Mouse (Mus musculus) kidney, adult 9 months (tissue): ENCODE data around the gene Zbtb48.

Experiments used
- DNase-seq: peaks from one replicate; pipeline ENCODE4 v3.0.0; 2022

Gene Zbtb48

DNA sequence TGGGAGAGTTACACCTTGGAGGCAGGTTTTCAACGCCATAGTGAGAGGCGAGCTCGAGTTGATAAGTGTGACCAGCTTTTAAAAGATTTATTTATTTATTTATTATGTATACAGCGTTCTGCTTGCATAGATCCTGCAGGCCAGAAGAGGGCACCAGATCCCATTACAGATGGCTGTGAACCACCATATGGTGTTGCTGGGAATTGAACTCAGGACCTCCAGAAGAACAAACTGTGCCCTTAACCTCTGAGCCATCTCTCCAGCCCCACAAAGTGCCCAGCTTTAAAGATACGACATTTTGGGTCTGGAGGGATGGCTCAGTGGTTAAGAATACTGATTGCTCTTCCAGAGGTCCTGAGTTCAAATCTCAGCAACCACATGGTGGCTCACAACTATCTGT is 1.6 kb upstream of the Zbtb48 start:
- DNase-seq = no peak

- no peak for DNase-seq
Observed at GRCm38 (mm10) chr4:152028456-152028855, 985 bp upstream of the Zbtb48 start.

- DNase-seq = peak; percentile 46
Observed at GRCm38 (mm10) chr4:152026751-152027508, 541 bp downstream of the Zbtb48 start.

- DNase-seq = no peak
Observed at GRCm38 (mm10) chr4:152024525-152024924, 2.9 kb downstream of the Zbtb48 start.

DNA sequence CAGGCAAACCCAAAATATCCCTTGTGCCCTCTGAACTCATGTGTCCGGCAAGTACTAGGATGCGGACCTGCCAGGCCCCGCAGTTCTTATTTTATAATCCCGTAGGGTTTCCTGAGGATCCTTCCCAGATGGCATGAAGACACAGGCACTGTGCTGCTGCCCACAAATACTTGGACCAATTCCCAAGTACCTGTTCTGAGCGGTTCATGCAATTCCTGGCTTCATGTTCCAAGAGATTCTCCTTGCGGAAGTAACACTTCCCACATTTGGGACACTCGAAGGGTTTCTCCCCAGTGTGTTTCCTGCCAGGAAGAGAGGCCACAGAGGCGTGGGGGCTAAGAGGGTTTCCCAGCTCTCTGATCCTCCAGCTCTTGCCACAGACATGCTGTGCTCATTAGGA is 5.0 kb downstream of the Zbtb48 start:
- DNase-seq = no peak

DNA sequence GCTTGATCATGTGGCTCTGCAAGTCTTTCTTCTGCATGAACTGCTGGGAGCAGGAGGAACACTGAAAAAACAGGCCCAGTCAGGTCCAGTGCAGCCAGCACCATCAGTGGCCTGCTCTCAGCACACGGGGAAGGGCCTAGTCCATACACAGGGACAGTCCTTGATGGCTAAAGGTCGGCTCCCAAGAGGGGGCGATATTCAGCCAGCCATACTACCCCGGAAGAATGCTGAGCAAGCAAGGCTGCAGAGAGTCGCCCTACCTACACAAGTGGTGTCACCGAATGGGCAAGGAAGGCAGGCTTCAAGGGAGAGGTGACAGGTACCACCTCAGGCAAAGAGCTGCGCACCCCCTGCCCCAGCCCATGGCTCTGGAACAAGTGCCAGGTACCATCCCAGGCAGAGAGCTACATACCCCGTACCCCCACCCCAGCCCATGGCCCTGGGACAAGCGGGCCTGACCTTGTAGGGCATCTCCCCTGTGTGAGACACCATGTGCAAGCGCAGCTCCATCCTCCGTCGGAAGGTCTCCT is 5.8 kb downstream of the Zbtb48 start:
- DNase-seq = no peak

DNA sequence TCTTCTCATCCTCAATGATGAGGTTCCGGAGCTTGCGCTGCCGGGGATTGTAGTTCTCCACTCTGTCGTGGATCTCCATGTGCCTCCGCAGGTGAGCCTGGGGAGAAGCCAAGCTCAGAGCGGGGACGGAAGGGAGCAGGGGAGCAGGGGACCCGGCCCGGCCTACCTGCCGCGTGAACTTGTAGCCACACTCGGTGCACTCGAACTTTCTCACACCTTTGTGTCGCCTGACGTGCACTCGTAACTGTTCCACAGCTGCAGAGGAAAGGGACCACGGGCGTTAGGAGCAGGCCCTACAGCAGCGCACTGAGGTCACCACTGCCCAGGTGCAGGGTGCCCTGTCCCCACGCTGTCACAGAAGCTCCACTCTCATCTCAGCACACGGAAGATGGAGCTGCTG is 7.4 kb downstream of the Zbtb48 start:
- no peak for DNase-seq

GRCm38 (mm10) chr4:152019073-152019472 is 8.4 kb downstream of the Zbtb48 start:
- DNase-seq = no peak

DNA sequence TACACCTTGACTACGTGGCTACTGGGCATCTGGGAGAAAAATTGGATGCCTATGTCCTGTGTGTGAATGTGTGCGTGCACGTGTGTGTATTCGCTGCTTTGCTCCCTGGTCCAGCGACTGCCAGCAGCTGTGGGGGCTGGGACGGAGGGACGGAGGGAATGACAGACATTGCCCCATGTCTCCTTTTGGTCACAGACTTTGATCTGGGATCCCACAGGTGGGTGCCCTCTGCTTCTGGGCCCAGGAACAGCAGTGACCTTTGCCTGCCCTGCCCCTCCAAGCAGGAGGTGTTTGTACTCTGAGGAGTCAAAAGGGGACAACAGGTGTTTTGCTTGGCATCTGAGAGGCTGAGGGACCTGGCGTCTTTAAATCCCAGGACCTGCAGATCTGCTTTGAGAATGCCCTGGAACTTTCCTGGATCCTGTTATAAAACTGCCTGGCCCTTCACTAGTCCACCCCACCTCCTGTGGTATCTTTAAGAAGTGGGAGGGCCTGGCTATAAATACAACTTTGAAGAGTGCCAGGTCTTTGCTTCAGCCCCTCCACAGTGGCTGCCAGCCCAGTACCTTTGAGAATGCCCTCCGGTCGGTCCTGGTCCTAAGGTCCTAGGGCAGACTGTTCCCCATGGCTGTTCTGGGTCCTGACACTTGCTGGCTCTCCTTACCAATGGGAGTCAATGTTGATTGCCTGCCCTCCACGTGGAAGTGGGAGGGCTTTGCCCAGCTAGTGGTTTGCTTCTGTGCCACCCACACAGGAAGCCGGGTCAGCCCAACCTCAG is 14.2 kb downstream of the Zbtb48 start:
- peak; percentile 87 for DNase-seq

DNA sequence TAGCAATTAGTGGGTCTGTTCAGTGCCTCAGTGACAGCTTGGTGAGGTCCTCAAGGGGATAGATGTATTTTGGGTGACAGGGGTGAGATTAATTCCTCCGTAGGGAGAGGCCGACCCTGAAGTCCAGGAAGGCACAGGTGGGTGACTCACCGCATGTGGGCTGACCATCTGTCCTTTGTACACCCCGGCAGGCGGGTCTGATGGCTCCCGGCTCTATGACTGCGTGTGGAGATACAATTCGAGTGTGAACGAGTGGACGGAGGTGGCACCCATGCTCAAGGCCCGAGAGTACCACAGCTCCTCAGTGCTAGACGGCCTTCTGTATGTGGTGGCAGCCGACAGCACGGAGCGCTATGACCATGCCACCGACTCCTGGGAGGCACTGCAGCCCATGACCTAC is 15.4 kb downstream of the Zbtb48 start:
- DNase-seq = no peak

DNA sequence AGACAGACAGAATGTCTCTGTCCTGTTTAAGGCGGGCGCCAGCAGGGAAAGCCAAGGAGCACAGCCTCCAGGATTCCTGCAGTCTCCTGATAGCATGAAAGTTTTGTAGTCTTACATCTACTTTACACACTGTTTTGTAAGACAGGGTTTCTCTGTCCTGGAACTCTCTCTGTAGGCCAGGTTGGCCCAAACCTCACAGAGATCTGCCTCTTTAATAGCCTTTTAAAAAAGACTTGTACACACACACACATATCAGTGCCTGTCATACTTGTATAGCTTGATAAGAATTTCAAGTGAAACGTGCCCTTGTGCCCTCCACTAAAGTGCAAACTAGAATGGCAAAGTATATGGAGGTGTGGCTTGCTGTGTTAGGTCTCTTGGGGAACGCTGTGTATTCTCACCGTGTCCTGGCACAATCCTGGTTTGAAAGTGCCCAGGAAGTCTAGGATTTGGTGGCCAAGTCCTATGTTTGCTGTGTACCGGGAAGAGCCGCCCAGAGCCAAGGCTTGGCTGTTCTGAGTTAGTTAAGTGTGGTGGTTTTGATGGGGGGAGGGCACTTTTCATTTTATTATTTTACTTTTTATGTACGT is 16.2 kb downstream of the Zbtb48 start:
- DNase-seq = no peak

GRCm38 (mm10) chr4:152010707-152011134 is 16.8 kb downstream of the Zbtb48 start:
- DNase-seq = peak; percentile 47

DNA sequence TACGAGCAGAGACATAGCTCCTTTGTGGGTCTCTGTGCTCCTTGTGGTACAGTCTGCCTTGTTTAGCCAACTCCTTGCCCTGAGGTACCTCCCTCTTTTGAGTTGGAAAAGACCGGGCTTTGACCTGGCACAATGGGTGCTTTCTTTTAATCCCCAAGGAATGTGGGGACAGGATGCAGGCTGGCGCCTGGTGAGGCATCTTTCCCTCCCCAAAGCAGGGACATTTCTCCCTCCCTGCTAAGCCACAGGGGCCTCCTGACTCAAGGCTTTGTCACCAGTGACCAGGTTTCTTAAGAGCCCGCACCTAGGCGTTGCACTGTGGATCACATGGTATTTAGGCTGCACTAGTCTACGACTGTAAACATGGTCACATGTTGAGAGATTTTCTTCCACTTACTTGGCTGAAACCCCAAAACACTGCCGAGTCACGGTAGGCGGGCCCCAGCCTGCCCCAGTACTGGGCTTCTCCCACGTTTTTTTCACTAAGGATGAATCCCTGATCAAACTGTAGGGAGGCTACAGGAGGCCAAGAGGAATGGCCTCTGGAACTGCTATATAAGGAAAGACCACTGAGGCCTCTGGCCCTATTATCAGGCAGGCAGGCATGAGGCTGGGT is 17.3 kb downstream of the Zbtb48 start:
- peak; percentile 70 for DNase-seq

DNA sequence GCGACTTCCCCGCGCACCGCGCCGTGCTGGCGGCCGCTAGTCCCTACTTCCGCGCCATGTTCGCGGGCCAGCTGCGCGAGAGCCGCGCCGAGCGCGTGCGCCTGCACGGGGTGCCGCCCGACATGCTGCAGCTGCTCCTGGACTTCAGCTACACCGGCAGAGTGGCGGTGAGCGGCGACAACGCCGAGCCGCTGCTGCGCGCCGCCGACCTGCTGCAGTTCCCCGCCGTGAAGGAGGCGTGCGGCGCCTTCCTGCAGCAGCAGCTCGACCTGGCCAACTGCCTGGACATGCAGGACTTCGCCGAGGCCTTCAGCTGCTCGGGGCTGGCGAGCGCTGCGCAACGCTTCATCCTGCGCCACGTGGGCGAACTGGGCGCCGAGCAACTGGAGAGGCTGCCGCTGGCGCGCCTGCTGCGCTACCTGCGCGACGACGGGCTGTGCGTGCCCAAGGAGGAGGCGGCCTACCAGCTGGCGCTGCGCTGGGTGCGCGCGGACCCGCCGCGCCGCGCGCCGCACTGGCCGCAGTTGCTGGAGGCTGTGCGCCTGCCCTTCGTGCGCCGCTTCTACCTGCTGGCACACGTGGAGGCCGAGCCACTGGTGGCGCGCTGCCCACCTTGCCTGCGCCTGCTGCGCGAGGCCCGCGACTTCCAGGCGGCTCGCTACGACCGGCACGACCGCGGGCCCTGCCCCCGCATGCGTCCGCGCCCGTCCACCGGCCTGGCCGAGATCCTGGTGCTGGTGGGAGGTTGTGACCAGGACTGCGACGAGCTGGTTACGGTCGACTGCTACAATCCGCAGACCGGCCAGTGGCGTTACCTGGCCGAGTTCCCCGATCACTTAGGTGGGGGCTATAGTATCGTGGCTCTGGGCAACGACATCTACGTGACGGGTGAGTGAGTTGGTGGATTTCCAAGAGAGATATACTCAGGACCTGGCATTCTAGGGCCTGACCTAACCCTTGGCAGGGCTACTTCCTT is 18.1 kb downstream of the Zbtb48 start:
- peak; percentile 64 for DNase-seq

DNA sequence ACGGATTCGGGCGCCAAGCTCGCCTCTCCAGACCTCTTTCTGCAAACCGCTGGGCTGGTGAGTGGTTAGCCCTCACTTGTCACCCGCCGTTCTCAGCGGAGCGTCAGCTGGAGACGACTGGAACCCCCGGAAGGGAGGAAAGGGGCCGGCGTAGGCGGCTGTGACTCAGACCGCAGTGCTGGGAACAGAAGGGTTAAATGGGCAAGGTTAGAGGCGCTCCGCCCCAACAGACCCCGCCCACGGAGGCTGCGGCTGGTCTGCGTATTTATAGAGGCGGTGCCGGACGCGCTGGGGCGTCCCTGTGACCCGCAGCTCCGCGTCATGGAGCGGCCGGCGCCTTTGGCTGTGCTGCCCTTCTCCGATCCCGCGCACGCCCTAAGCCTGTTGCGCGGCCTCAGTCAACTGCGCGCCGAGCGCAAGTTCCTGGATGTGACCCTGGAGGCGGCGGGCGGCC is 18.8 kb downstream of the Zbtb48 start, which contains the start of gene Klhl21:
TSS of gene Klhl21 (plus strand) at position 182 of the 454 bp plus-strand sequence.
- peak; percentile 96 for DNase-seq

DNA sequence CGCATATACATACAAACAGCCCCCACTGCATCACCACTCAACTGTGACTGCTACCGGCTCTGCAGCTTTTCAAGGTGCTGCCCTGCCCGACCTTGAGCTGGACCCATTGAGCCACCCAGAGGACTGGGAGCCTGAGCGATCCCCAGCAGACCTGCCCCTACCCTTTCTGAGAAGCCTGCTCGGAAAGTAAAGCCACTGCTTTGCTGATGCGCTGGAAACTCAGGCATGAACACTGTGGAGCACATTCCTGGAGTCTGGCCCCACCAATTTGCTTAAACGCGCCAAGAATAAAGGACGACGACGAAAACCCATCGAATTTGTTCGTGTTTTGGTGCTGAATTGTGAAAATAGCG is 19.3 kb downstream of the Zbtb48 start:
- DNase-seq = peak; percentile 51

GRCm38 (mm10) chr4:152007481-152008147 is 19.9 kb downstream of the Zbtb48 start:
- DNase-seq = peak; percentile 66

DNA sequence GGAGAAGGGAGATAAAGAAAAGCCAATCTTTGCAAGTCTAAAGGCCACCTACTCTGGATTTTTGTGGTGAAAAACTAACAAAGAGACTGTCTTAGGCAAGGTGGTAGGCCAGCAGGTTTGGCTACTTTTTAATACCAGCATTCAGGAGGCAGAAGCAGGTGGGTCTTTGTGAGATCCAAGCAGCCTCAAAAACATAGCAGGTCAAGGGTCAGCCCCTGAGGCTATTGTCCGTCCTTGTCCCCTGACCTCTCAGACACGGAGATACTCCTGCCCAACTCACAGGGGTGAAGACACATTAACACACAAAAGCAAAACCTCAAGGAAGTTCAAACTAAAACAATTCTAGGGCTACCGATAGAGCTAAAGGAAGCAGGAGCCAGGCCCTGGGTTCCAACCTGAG is 20.7 kb downstream of the Zbtb48 start:
- peak; percentile 32 for DNase-seq

GRCm38 (mm10) chr4:152006137-152006536 is 21.3 kb downstream of the Zbtb48 start:
- peak; percentile 36 for DNase-seq

GRCm38 (mm10) chr4:152002063-152002462 is 25.4 kb downstream of the Zbtb48 start:
- no peak for DNase-seq

DNA sequence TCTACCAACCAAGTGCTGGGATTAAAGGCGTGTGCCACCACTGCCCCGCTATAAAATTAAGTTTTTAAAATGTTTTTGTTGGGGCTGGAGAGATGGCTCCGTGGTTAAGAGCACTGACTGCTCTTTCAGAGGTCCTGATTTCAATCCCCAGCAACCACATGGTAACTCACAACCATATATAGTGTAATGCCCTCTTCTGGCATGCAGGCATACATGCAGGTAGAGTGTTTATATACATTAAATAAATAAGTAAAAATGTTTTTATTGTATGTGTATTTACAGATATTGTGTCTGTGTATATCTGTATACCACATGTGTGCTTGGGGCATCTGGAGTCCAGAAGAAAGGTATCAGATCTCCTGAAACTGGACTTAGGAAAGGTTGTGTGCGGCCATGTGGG is 26.1 kb downstream of the Zbtb48 start:
- no peak for DNase-seq
